8 mouse cellular contexts compared by ENCODE assay signal in genomic region chr6:86684655-86685011, GRCm38 (mm10). TPM values are rescaled to one million over a fixed set of nuclear protein-coding genes. Genes with fewer than 3 reads are reported as not detected.
A peak's percentile ranks its signal among the peaks of the same experiment; 100 is the strongest.
DNase-seq lines count a peak whose midpoint lies in the region; ATAC-seq and TF ChIP-seq lines count a peak whose summit lies in the region.

No protein-coding gene starts in this region.

- no peak for TF ChIP-seq POLR2A in testis, adult 2 months (IDR thresholded peaks at IDR 0.05; ENCODE audit: control insufficient read depth, low read depth, low read length)
- TF ChIP-seq POLR2A in limb, embryonic 14.5 days (IDR thresholded peaks at IDR 0.05; ENCODE audit: borderline replicate concordance, extremely low read depth, insufficient read depth, insufficient read length): no peak

- no peaks in the 10 kb centered on the region for H3K27me3 ChIP-seq in testis, adult 2 months (ENCODE audit: control insufficient read depth, insufficient read depth, low read length)
- H3K27me3 ChIP-seq in limb, embryonic 14.5 days (ENCODE audit: control insufficient read depth, insufficient read depth, low read length): no peaks in the 10 kb centered on the region
- H3K27me3 ChIP-seq in stomach, embryonic 15.5 days (replicated peaks): no peaks in the 10 kb centered on the region

- TF ChIP-seq CTCF in gastrocnemius, adult 2 months (IDR thresholded peaks at IDR 0.05): no peak
- no peak for TF ChIP-seq CTCF in testis, adult 2 months (IDR thresholded peaks at IDR 0.05; ENCODE audit: control insufficient read depth, insufficient read depth, insufficient replicate concordance, low read depth, low read length)

- peak overlapping the region; percentile 96 for H3K4me3 ChIP-seq in gastrocnemius, adult 2 months
- H3K4me3 ChIP-seq in testis, adult 2 months (ENCODE audit: control insufficient read depth, low read depth, low read length): peak overlapping the region; percentile 97
- H3K4me3 ChIP-seq in limb, embryonic 14.5 days (replicated peaks; ENCODE audit: low read length): peak overlapping the region; percentile 83
- peak overlapping the region; percentile 89 for H3K4me3 ChIP-seq in stomach, embryonic 15.5 days (replicated peaks)

- no peaks in the 10 kb centered on the region; the same call in 1 of the 2 replicates for H3K36me3 ChIP-seq in testis, adult 2 months (ENCODE audit: control insufficient read depth, insufficient read depth, low read length)
- peaks cover 31% of the 10 kb centered on the region for H3K36me3 ChIP-seq in limb, embryonic 14.5 days (ENCODE audit: control insufficient read depth, insufficient read depth, low read length)
- peaks cover 20% of the 10 kb centered on the region for H3K36me3 ChIP-seq in stomach, embryonic 15.5 days

- 39% methylated on average over 12 of the region's 12 CpGs for WGBS in limb, embryonic 14.5 days
- 33% methylated on average over 12 of the region's 12 CpGs for WGBS in stomach, embryonic 15.5 days

- peak overlapping the region; percentile 90 for H3K27ac ChIP-seq in gastrocnemius, adult 2 months
- peak overlapping the region; percentile 46; the same call in 1 of the 2 replicates for H3K27ac ChIP-seq in testis, adult 2 months (ENCODE audit: control insufficient read depth, insufficient read depth, low read depth, low read length)
- H3K27ac ChIP-seq in limb, embryonic 14.5 days (replicated peaks; ENCODE audit: low read depth, low read length): peak overlapping the region; percentile 67
- peak overlapping the region; percentile 44; the same call in 1 of the 2 replicates for H3K27ac ChIP-seq in stomach, embryonic 15.5 days

- peak; percentile 32 for ATAC-seq in limb, embryonic 14.5 days (ENCODE audit: low FRiP score, low read depth)
- ATAC-seq in stomach, embryonic 15.5 days (ENCODE audit: insufficient read depth, low FRiP score, low read depth): peak; percentile 38; the same call in 1 of the 2 replicates

- peak overlapping the region; percentile 82 for H3K9ac ChIP-seq in limb, embryonic 14.5 days (ENCODE audit: low read depth, low read length, severe bottlenecking)
- H3K9ac ChIP-seq in stomach, embryonic 15.5 days: no peak overlapping the region; the same call in 1 of the 2 replicates

- peak overlapping the region; percentile 76 for H3K4me2 ChIP-seq in limb, embryonic 14.5 days (replicated peaks; ENCODE audit: low read depth, low read length, severe bottlenecking)
- H3K4me2 ChIP-seq in stomach, embryonic 15.5 days: peak overlapping the region; percentile 78

- no peaks in the 10 kb centered on the region for H3K9me3 ChIP-seq in limb, embryonic 14.5 days (ENCODE audit: control insufficient read depth, low read length)
- H3K9me3 ChIP-seq in stomach, embryonic 15.5 days: no peaks in the 10 kb centered on the region

- DNase-seq in gastrocnemius, adult 2 months: no peak
- DNase-seq in gastrocnemius, adult 18-20 months (ENCODE audit: low spot score): no peak
- DNase-seq in testis, postnatal 14 days (ENCODE audit: low spot score): no peak
- no peak for DNase-seq in limb, embryonic 14.5 days (ENCODE audit: low spot score)
- no peak for DNase-seq in right cerebral cortex, adult 18-20 months
- DNase-seq in cerebellum, adult 18-20 months: no peak

- no peaks in the 10 kb centered on the region for H3K4me1 ChIP-seq in testis, adult 2 months (ENCODE audit: control insufficient read depth, insufficient read depth, low read length)
- peaks cover 4% of the 10 kb centered on the region; the same call in 1 of the 2 replicates for H3K4me1 ChIP-seq in limb, embryonic 14.5 days (ENCODE audit: control insufficient read depth, insufficient read depth, low read length)
- no peaks in the 10 kb centered on the region for H3K4me1 ChIP-seq in stomach, embryonic 15.5 days

- intact Hi-C loops in gastrocnemius, adult 2 months (cut with DNase I): loop anchor here (2.0 kb wide), 1 partner anchor 48 kb away; the partner anchor contains the start of gene Gmcl1

RNA-seq across cellular contexts. Expression of gene Snrnp27, which starts 0.3 kb away (rescaled TPM):
- total RNA-seq in gastrocnemius, adult 2 months (2021): 10 to 100 TPM; 71.7 to 87.0 TPM
- total RNA-seq in gastrocnemius, adult 18-20 months (2021): 10 to 100 TPM; 77.6 to 78.6 TPM
- 18.4 and 24.2 TPM in 2 replicates for polyA plus RNA-seq in testis, adult 2 months (2012; rRNA removed)
- polyA plus RNA-seq in limb, embryonic 14.5 days (2012; rRNA removed): 37.4 and 64.8 TPM in 2 replicates
- 115 and 117 TPM in 2 replicates for polyA plus RNA-seq in limb, embryonic 14.5 days (2014; fragmentation: Nextera tagmentation; extraction: Ambion mirVana)
- polyA plus RNA-seq in stomach, embryonic 15.5 days (2015; fragmentation: Nextera tagmentation; extraction: Ambion mirVana): 108 and 115 TPM in 2 replicates

RNA-seq across cellular contexts. Expression of gene Mxd1, which starts 15.7 kb away (rescaled TPM):
- 1 to 10 TPM; 2.6 to 3.9 TPM for total RNA-seq in gastrocnemius, adult 2 months (2021)
- total RNA-seq in gastrocnemius, adult 18-20 months (2021): 1 to 10 TPM; 2.6 TPM
- 29.6 and 31.4 TPM in 2 replicates for polyA plus RNA-seq in testis, adult 2 months (2012; rRNA removed)
- polyA plus RNA-seq in limb, embryonic 14.5 days (2012; rRNA removed): 11.7 and 14.8 TPM in 2 replicates
- 10.7 and 15.7 TPM in 2 replicates for polyA plus RNA-seq in limb, embryonic 14.5 days (2014; fragmentation: Nextera tagmentation; extraction: Ambion mirVana)
- polyA plus RNA-seq in stomach, embryonic 15.5 days (2015; fragmentation: Nextera tagmentation; extraction: Ambion mirVana): 15.1 and 18.6 TPM in 2 replicates

RNA-seq across cellular contexts. Expression of gene Gmcl1, which starts 48.5 kb away (rescaled TPM):
- 1 to 10 TPM; 2.6 to 3.2 TPM for total RNA-seq in gastrocnemius, adult 2 months (2021)
- total RNA-seq in gastrocnemius, adult 18-20 months (2021): 1 to 10 TPM; 1.9 to 2.2 TPM
- polyA plus RNA-seq in testis, adult 2 months (2012; rRNA removed): 43.8 and 51.2 TPM in 2 replicates
- polyA plus RNA-seq in limb, embryonic 14.5 days (2012; rRNA removed): 27.0 and 27.3 TPM in 2 replicates
- polyA plus RNA-seq in limb, embryonic 14.5 days (2014; fragmentation: Nextera tagmentation; extraction: Ambion mirVana): 33.3 and 41.0 TPM in 2 replicates
- 31.4 and 33.1 TPM in 2 replicates for polyA plus RNA-seq in stomach, embryonic 15.5 days (2015; fragmentation: Nextera tagmentation; extraction: Ambion mirVana)

RNA-seq across cellular contexts. Expression of gene Asprv1, which starts 56.7 kb away (rescaled TPM):
- total RNA-seq in gastrocnemius, adult 2 months (2021): not detected
- total RNA-seq in gastrocnemius, adult 18-20 months (2021): not detected
- polyA plus RNA-seq in testis, adult 2 months (2012; rRNA removed): 0.75 and 0.77 TPM in 2 replicates
- 19.9 and 34.8 TPM in 2 replicates for polyA plus RNA-seq in limb, embryonic 14.5 days (2012; rRNA removed)
- polyA plus RNA-seq in limb, embryonic 14.5 days (2014; fragmentation: Nextera tagmentation; extraction: Ambion mirVana): 66.2 and 100.0 TPM in 2 replicates
- polyA plus RNA-seq in stomach, embryonic 15.5 days (2015; fragmentation: Nextera tagmentation; extraction: Ambion mirVana): 30.9 and 104 TPM in 2 replicates
